Mouse (Mus musculus) spleen, adult 2 months (tissue): ENCODE data around the gene P4hb.

ENCODE experiments used
- CTCF ChIP-seq: fragments of 200-500 bp; IDR thresholded peaks from 2 replicates; pipeline ENCODE4 v1.5.1; 2011; ENCODE audit warnings: mild to moderate bottlenecking, inconsistent platforms; ENCODE audit not compliant: insufficient read depth, insufficient read length, insufficient replicate concordance; ENCODE audit errors: extremely low read depth
- POLR2A ChIP-seq: fragments of 200-500 bp; IDR thresholded peaks from 2 replicates; pipeline ENCODE4 v1.6.1; 2011; ENCODE audit warnings: low read depth, low read length, inconsistent platforms

- TF ChIP-seq CTCF = no peak
- no peak for TF ChIP-seq POLR2A
Observed at GRCm38 (mm10) chr11:120575046-120575445, 2.0 kb upstream of the P4hb start.
